Mouse (Mus musculus) left cerebral cortex, postnatal 25 days (tissue): ENCODE measurements around the gene Ubqln4. TPM values are rescaled to one million over a fixed set of nuclear protein-coding genes. Genes with fewer than 3 reads are reported as not detected.

Experiments
- DNase-seq, 2 experiments: peaks; one replicate each; pipeline ENCODE4 v3.0.0; 2022; ENCODE audit warnings: low spot score in 2 of 2, mixed read lengths in 1 of 2
- intact Hi-C: fragments of 180-260 bp; cut with DNase I; formaldehyde crosslinking; loops from one replicate; pipeline ENCODE4 v1.15.1; 2025
- total RNA-seq, 2 experiments: library from RNA; stranded (reverse); gene quantifications; 2 replicates each; pipeline ENCODE4 v1.2.3; 2021

Ubqln4 gene
- total RNA-seq, 2 experiments from 2014 or later = 128 to 129 TPM

GRCm38 (mm10) chr3:88538271-88539145, 15.1 kb upstream of the Ubqln4 start:
- intact Hi-C loops = no loop called here
- DNase-seq = no peak

GRCm38 (mm10) chr3:88539397-88539796, 14.2 kb upstream of the Ubqln4 start:
- intact Hi-C loops = no loop called here
- no peak for DNase-seq

- DNase-seq = no peak
- intact Hi-C loops = no loop called here
Observed at GRCm38 (mm10) chr3:88540085-88540484, 13.5 kb upstream of the Ubqln4 start.

- intact Hi-C loops = no loop called here
- no peak for DNase-seq
Observed at GRCm38 (mm10) chr3:88541622-88542401, 11.7 kb upstream of the Ubqln4 start.

GRCm38 (mm10) chr3:88542486-88542885, 11.1 kb upstream of the Ubqln4 start:
- intact Hi-C loops = no loop called here
- DNase-seq = no peak

- intact Hi-C loops = no loop called here
- DNase-seq = no peak
Observed at GRCm38 (mm10) chr3:88543174-88543573, 10.4 kb upstream of the Ubqln4 start.

- intact Hi-C loops = no loop called here
- no peak for DNase-seq
Observed at GRCm38 (mm10) chr3:88543651-88544410, 9.7 kb upstream of the Ubqln4 start.

- intact Hi-C loops = no loop called here
- no peak for DNase-seq
Observed at GRCm38 (mm10) chr3:88544514-88544913, 9.0 kb upstream of the Ubqln4 start.

- DNase-seq = no peak
- intact Hi-C loops = no loop called here
Observed at GRCm38 (mm10) chr3:88544955-88545591, 8.5 kb upstream of the Ubqln4 start.

- intact Hi-C loops = no loop called here
- no peak for DNase-seq
Observed at GRCm38 (mm10) chr3:88546674-88547418, 6.7 kb upstream of the Ubqln4 start.

GRCm38 (mm10) chr3:88548180-88548917, 5.2 kb upstream of the Ubqln4 start, which contains the start of gene Rab25:
Gene Rab25, minus strand, starts transcription at chr3:88548300.
- DNase-seq = no peak
- intact Hi-C loops = no loop called here

- intact Hi-C loops = loop anchor here (5.0 kb wide), 1 partner anchor 664 kb away; the partner anchor contains the start of gene Prcc
- DNase-seq = no peak
Observed at GRCm38 (mm10) chr3:88551586-88551985, 2.0 kb upstream of the Ubqln4 start.

- no peak for DNase-seq
- intact Hi-C loops = loop anchor here (5.0 kb wide), 1 partner anchor 665 kb away; the partner anchor contains the start of gene Prcc
Observed at GRCm38 (mm10) chr3:88552082-88552645, 1.4 kb upstream of the Ubqln4 start.

GRCm38 (mm10) chr3:88552676-88553524, 658 bp upstream of the Ubqln4 start, which contains the start of gene Lamtor2:
Gene Lamtor2, minus strand, starts transcription at chr3:88553074.
- peak; percentile 98 to 99 for DNase-seq
- intact Hi-C loops = loop anchor here (5.0 kb wide), 1 partner anchor 666 kb away; the partner anchor contains the start of gene Prcc

GRCm38 (mm10) chr3:88553880-88554586, 475 bp downstream of the Ubqln4 start:
- peak; percentile 42 to 66 for DNase-seq
- intact Hi-C loops = loop anchor here (5.0 kb wide), 1 partner anchor 667 kb away; the partner anchor contains the start of gene Prcc

GRCm38 (mm10) chr3:88555069-88555605, 1.6 kb downstream of the Ubqln4 start:
- DNase-seq = no peak
- intact Hi-C loops = no loop called here
